Mouse (Mus musculus): ENCODE results near the gene Cat.

Gene Cat

GRCm38 (mm10) chr2:103477456-103477855, 7.5 kb downstream of the Cat start:
- no peak for DNase-seq (ENCODE audit: low read depth, low spot score)

DNA sequence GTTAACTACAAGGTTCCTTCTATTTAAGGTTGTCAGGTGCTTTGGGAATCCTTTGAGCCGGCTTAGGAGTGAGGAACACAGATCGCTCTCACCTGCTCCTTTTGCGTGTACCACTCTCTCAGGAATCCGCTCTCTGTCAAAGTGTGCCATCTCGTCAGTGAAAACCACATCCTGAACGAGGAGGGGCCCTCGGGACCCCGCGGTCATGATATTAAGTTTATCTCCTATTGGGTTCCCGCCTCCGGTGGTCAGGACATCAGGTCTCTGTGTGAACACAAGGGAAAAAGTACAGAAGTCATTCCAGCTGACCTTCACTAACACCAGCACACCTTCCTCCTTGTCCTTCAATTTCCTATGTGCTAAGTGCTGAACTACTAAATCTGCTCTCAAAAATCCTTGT, 8.3 kb downstream of the Cat start:
- DNase-seq (ENCODE audit: low read depth, low spot score), result no peak

DNA sequence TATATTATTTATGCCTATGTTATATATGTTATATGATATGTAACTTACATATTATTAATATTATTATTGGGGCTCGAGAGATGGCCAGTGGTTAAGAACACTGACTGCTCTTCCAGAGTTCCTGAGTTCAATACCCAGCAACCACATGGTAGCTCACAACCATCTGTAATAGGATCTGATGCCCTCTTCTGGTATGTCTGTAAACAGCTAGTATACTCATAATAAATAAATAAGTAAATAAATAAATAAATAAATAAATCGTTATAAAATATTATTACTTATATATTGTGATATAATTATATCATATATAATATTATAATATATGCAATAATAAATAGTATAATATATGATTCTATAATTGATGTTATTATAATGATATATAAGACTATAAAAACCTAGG, 8.8 kb downstream of the Cat start:
- DNase-seq (ENCODE audit: low read depth, low spot score), result no peak

GRCm38 (mm10) chr2:103473362-103473761, 11.6 kb downstream of the Cat start:
- DNase-seq (ENCODE audit: low read depth, low spot score), result no peak

DNA sequence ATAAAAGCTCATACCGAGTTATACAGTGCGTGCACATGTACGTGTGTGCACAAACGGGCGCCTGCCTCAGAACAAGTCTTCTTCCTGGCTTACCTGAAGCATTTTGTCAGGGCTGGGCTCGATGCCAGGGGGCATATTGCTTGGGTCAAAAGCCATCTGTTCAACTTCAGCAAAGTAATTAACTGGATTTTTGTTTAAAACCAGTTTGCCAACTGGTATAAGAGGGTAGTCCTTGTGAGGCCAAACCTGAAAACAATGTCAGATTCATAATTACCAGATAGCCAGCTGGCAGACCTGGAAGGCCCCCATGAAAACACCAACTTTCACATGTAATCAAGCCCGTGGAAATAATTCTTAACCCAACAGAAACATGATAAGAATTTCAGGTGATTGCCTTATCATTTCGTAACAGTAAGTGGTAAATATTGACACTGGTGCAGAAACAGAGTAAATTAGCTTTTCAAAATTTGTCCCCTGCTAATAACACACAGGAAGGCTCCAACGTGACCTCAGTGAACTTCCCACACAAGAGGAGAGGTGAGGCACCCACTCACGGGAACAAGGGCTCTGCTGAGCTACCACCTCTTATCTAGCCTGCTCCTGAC, 17.9 kb downstream of the Cat start:
- peak; percentile 83 for DNase-seq (ENCODE audit: low read depth, low spot score)

GRCm38 (mm10) chr2:103466272-103466671, 18.7 kb downstream of the Cat start:
- DNase-seq (ENCODE audit: low read depth, low spot score), result no peak

DNA sequence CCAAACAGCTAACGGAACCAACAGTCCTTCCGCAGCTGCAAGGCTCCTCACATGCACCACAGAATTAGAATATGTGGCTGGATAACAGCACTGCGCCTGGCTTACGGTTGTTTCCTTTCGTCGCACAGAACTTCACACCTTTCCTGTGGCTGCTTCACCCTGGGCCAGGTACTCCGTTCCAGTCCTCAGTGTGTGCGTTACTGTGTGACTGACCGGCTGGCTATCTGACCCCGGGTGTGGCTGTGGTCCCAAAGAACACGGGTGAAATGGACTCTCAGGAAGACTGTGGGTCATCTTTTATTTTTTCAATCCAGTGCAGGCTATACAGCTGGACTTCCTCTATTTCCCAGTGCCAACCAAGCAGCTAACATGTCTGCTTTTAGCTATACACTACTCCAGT, 19.5 kb downstream of the Cat start:
- DNase-seq (ENCODE audit: low read depth, low spot score), result no peak

GRCm38 (mm10) chr2:103464524-103464923, 20.4 kb downstream of the Cat start:
- peak; percentile 52 for DNase-seq (ENCODE audit: low read depth, low spot score)

GRCm38 (mm10) chr2:103462746-103463145, 22.2 kb downstream of the Cat start:
- DNase-seq (ENCODE audit: low read depth, low spot score), result no peak

DNA sequence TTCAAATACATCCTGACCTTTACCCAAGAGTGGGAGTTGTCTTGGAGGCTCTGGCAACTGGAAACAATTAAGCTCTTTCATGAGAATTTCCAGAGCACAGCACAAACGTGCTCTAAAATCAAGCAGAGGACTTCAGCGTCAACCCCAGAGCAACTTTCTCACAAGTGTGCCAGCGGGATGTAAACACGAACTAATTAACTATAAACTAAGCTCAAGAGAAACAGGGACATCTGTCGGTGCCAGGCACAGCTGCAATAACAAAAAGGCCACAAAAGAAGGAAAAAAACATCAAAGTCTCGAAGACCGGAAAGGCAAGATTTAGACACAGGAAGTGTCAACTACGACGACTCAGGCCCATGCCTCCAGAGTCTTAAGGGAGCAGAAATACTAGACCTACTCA, 23.2 kb downstream of the Cat start:
- no peak for DNase-seq (ENCODE audit: low read depth, low spot score)

- DNase-seq (ENCODE audit: low read depth, low spot score), result no peak
Observed at GRCm38 (mm10) chr2:103461210-103461609, 23.8 kb downstream of the Cat start.

DNA sequence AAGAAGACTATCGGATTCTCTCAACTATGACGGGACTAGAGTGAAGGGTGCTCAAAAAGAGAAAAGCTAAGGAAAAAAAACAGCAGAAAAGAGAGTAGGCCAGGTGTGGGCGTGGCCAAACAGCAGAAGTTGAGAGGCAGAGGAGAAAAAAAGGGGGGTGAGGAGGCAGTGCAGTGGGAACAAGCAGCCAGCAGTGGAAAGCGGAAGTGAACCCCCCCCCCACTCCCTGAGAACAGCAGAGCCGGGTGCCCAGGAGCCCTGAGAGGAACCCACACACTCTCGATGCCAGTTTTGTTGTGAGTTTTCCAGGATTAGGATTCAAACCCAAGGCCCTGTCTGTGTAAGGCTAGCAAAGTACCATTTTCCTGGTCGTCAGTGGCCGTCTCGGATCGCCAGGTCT, 25.9 kb downstream of the Cat start:
- no peak for DNase-seq (ENCODE audit: low read depth, low spot score)

DNA sequence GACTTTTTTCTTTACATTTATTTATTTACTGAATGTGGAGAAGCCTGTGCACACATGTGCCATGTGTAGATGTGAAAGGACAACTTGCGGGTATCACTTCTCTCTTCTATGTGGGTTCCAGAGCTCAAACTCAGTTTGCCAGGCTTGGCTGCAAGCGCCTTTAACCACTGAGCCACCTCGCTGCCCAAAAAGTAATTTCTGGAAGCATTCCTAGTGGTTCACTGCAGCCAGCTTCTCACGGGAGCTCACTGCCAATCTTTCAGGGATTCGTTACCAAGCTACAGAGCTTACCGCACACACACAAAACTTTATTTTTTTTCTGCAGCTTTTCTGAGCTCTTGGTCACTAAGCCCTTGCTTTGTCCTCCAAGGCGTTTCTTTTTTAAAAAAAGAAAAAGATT, 27.3 kb downstream of the Cat start:
- DNase-seq (ENCODE audit: low read depth, low spot score), result no peak

GRCm38 (mm10) chr2:103457048-103457447, 27.9 kb downstream of the Cat start:
- DNase-seq (ENCODE audit: low read depth, low spot score), result no peak

GRCm38 (mm10) chr2:103456646-103457045, 28.3 kb downstream of the Cat start:
- peak; percentile 89 for DNase-seq (ENCODE audit: low read depth, low spot score)

- no peak for DNase-seq (ENCODE audit: low read depth, low spot score)
Observed at GRCm38 (mm10) chr2:103455748-103456147, 29.2 kb downstream of the Cat start.

GRCm38 (mm10) chr2:103452550-103452949, 32.4 kb downstream of the Cat start:
- peak; percentile 65 for DNase-seq (ENCODE audit: low read depth, low spot score)

DNA sequence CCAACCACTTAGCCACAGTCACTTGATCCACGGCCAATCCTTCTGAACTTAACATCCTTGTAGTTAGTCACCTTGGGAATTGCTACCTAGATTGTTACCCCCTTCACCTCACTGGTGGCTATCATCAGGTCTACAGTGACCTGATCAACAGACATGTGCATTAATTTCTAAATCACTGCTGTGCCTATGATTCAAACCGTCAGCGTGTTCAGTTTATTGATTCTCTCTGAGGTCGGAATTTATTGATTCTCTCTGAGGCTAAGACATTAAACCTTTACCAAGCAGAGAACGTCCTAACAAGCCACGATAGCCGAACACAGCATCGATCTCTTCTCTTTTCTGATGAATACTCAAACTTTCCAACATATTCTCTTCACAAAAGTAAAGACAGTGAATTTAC, 34.7 kb downstream of the Cat start:
- no peak for DNase-seq (ENCODE audit: low read depth, low spot score)

- no peak for DNase-seq (ENCODE audit: low read depth, low spot score)
Observed at GRCm38 (mm10) chr2:103449813-103450212, 35.1 kb downstream of the Cat start.

DNA sequence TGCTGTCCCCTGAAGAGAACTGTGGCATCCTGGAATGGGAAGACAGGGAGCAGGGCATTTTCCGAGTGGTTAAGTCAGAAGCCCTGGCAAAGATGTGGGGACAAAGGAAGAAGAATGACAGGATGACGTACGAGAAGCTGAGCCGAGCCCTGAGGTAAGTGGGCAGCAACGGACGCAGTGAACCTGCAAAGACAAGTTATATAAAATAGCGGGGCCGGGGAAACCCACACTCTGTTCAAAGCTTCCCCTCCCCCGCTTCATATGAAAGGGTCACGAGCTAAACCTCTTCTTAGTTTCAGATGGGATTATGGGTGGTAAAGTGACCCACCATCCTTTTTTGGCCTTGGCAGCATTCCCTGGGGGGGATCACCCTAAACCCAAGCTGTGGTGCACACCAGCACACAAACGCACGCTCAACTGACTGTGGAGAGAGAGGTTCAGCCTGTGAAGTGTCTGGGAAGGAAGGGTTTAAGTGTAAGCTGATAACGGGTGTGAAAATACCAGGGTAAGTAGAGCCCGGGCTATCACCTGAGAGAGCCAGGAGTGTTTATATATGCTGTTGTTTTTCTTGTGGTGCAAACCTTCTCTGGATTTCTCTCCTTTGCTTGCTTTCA, 35.9 kb downstream of the Cat start:
- DNase-seq (ENCODE audit: low read depth, low spot score), result no peak

DNA sequence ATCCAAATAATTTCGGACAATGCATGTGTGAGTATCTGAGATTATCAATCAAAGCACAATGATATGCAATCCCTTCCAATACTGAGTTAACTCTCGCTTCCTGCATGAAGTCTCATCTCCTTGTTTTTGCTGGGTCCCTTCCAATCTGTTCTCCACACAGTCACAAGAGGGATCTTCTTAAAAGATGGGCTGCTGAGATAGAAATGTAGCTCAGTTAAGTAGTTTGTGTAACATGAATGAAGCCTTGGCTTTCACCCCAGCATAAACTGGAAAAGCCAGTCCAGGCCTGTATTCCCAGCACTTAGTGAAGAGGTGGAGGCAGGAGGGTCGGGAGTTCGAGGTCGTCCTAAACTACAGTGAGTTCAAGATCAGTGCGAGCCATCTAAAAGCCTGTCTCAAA, 38.6 kb downstream of the Cat start:
- no peak for DNase-seq (ENCODE audit: low read depth, low spot score)

GRCm38 (mm10) chr2:103445776-103446175, 39.2 kb downstream of the Cat start:
- DNase-seq (ENCODE audit: low read depth, low spot score), result peak; percentile 78

DNA sequence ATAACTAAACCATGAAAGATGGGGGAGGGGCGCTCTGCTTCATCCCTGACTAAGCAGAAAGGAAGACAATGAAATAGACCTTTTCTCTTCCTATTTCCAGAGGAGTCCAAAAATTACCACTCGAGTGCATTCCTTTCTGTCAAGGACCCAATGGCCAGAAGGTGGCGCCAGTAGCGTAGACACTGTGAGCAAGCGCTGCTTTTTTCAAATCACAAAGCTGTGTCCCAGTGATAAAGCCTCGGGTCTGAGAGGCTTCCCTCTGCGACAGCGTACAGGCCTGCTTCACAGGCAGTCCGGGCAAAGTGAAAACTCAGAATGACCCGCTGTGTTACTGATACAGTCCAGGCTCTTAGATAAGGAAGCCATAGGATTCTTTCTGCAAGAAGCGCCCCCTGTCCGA, 45.2 kb downstream of the Cat start:
- peak; percentile 87 for DNase-seq (ENCODE audit: low read depth, low spot score)

DNA sequence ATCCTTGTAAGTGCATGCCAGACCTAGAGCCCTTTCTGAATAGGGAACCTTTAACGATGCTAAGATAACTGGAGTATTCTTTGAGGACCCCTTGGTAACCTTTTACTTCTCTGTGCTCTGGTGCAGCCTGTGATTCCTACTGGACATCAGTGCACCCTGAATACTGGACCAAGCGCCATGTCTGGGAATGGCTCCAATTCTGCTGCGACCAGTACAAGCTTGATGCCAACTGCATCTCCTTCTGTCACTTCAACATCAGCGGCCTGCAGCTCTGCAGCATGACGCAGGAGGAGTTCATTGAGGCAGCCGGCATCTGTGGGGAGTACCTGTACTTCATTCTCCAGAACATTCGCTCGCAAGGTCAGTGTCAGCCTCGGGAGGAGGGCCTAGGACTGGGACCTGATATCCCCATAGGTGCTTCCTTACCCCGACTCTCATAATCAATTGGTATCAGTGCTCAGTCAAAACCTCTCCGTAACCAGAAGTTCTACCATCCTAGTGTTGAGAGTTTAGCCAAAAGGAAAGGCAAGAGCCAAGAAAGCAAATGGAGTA, 45.8 kb downstream of the Cat start:
- no peak for DNase-seq (ENCODE audit: low read depth, low spot score)

Measured in brain, adult 2 months (tissue).